Mouse (Mus musculus): ENCODE measurements at regions not wholly inside any gene's neighbourhood (a gene's known extent, or its start where the extent isn't known, plus 50 kb on each side); places are given as distances from the start of the nearest gene placed in this dataset.

DNA sequence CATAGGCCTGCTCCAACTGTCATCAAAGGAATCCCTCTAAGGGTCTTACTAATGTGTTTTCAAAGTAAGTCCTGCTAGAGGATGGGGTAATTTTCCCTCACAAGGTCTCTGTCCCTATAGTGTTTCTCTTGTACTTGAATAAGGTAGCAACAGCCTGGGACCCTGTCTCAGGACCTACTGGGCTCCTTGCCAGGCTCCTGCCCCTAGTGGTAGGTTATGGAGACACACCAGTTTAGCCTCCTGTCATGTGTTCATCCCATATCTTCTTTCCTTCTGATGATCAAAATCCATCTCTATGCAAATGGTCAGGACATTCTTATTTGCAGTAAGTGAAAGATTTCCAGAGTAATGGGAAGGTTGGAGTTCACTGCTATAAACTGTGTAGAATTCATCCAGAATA, 645.0 kb downstream of the Rpia start:
- TF ChIP-seq POLR2A (IDR thresholded peaks at IDR 0.05; ENCODE audit: insufficient read depth, low read depth, low read length) (no peak), CTCF (IDR thresholded peaks at IDR 0.05) (peak; percentile 29), EP300 (IDR thresholded peaks at IDR 0.05; ENCODE audit: insufficient read depth, low read depth, low read length) (no peak)
